Mouse (Mus musculus) erythroblast, embryonic 14.5 days (primary cell): ENCODE measurements around the gene Gpr155. TPM values are rescaled to one million over a fixed set of nuclear protein-coding genes. Genes with fewer than 3 reads are reported as not detected.

Source experiments
- H3K27me3 ChIP-seq: 2 replicates; pipeline ENCODE4 v1.6.1; 2012; ENCODE audit warnings: inconsistent platforms; ENCODE audit not compliant: control insufficient read depth
- H3K36me3 ChIP-seq: 2 replicates; pipeline ENCODE4 v1.6.1; 2012; ENCODE audit warnings: mild to moderate bottlenecking, inconsistent platforms; ENCODE audit not compliant: control insufficient read depth
- H3K4me1 ChIP-seq: 2 replicates; pipeline ENCODE4 v1.6.1; 2012; ENCODE audit warnings: inconsistent platforms; ENCODE audit not compliant: control insufficient read depth
- H3K4me3 ChIP-seq: replicated peaks from 2 replicates; pipeline ENCODE3; 2012; ENCODE audit warnings: moderate library complexity, mild to moderate bottlenecking, inconsistent platforms
- H3K9me3 ChIP-seq: 2 replicates; pipeline ENCODE4 v1.6.1; 2012; ENCODE audit warnings: low read length, inconsistent platforms, mixed read lengths; ENCODE audit not compliant: control insufficient read depth
- GATA1 ChIP-seq: IDR thresholded peaks from 2 replicates; pipeline ENCODE4 v1.6.1; 2012; ENCODE audit warnings: low read length, inconsistent platforms, mixed read lengths
- TAL1 ChIP-seq: IDR thresholded peaks from 3 replicates; pipeline ENCODE4 v1.6.1; 2012; ENCODE audit warnings: low read length, inconsistent platforms, mixed read lengths
- polyA plus RNA-seq: library from polyadenylated mRNA; stranded (reverse); fragments of >175 nt; gene quantifications from 2 replicates; pipeline ENCODE4 v1.2.3, GENCODE M21; 2012

Gene Gpr155
- polyA plus RNA-seq, 1 experiment: 0.31 TPM

DNA sequence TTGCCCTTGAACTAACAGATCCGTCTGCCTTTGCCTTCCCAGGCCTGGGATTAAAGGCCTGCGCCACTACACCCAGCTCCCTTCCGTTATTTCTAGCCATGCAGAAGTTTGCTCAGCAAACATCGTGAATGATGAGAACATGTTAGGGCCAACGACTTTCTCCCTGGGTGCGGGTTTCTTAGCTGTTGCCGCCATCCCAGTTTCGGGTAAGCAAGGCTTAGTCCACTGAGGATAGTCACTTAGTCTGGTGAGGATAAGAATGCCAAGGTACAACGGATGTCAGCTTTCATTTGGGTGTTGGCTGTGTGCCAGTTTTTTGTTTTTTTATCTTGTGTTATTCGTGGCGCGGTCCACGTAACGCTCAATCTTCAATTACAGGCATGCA lies 73.3 kb downstream of the Gpr155 start:
- no peaks in the 10 kb centered on the region for H3K9me3 ChIP-seq
- peaks cover 59% of the 10 kb centered on the region for H3K36me3 ChIP-seq
- no peaks in the 10 kb centered on the region for H3K27me3 ChIP-seq
- H3K4me1 ChIP-seq: peaks cover 46% of the 10 kb centered on the region
- peak overlapping the region; percentile 90 for H3K4me3 ChIP-seq
- TF ChIP-seq TAL1 (no peak), GATA1 (no peak)

DNA sequence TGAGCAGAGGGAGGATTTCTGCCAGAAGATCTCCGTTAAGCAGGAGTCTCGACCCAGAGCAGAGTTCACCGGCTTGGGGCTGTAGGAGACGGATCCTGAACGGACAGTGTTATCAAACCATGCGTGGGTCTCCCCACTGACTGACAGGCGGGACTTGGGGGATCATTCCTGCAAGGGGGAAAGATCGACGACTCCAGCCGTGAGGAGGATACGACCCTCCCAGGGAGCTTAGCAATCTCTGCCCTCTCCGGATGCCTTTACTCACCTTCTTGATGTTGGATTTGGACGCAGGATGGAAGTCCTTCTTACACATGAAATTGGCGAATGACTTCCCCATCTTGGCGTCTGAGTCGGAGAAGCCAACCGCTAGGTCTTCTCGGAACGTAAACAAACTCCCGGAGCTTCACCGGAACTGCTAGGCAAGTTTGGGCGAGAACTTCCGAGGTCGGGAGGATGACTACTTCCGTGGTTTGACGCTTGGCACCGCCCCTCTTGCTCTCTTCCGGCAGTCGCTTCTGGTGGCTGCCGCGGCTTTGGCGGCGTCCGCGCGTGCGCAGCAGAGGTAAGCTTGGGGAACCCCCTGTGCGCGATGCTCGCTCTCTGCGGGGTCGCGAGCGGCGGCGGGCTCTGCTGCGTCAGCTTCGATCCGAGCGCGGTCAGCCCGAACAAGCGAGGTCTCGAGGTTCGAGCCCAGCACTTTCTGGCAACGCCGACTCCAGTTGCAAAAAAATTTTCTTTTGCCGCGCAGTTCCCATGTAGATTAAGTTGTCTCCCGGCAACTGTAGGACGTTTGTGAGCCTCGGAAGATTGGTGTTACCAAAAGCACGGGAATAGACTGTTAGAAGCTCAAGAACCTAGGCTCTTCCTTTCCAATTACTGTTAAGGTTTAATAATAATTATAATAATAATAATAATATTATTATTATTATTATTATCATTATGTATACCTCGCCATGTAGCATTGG lies 73.9 kb downstream of the Gpr155 start, which contains the start of the genes Scrn3 and Cir1:
TSS of gene Scrn3 (plus strand) at position 450 of the 965 bp plus-strand sequence.
TSS of gene Cir1 (minus strand) at position 550 of the 965 bp plus-strand sequence.
- Histone ChIP-seq H3K9me3 (no peaks in the 10 kb centered on the region), H3K4me3 (peak within 1 kb of the TSS; percentile 90), H3K36me3 (peaks cover 60% of the 10 kb centered on the region), H3K27me3 (no peaks in the 10 kb centered on the region), H3K4me1 (peaks cover 45% of the 10 kb centered on the region)
- no peak for TF ChIP-seq GATA1
- TF ChIP-seq TAL1: no peak

DNA sequence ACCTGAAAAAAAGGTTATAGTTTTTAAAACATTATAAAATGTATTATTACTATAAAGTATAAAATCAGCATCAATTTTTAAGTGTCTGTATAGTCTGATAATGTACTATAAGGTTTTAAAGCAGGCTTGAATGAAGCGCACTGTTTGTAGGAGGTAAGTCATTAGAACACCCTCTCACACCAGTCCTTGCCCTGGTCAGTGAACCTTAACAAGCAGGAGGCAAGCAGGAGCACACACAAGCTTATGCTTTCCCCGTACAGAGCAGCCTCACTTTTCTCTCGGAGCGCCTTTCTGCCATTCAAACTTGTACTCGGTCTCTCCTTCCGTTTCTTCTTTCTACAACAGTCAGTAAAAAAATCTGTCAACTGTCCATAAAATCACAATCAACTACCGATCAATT lies 80.4 kb downstream of the Gpr155 start:
- peaks cover 50% of the 10 kb centered on the region for H3K4me1 ChIP-seq
- peaks cover 98% of the 10 kb centered on the region for H3K36me3 ChIP-seq
- no peaks in the 10 kb centered on the region for H3K9me3 ChIP-seq
- TF ChIP-seq TAL1: no peak
- H3K4me3 ChIP-seq: no peak overlapping the region
- no peaks in the 10 kb centered on the region for H3K27me3 ChIP-seq

DNA sequence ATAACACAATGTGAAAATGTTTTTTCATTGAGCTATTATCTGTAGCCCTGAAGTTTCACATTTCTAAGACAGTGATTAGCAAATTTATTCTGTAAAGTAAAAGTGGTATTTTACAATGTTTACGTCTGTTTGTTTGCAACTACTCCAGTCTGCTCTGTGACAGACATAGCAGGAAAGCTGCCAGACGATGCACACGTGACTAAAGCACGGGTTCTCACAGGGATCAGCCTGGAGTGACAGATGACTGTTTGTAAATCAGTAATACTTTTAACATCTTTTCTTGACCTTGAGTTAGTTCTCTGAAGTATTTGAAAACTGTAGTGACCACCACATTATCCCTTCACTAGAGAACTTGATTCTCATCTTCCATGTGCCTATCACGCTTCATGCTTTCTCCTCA lies 81.9 kb downstream of the Gpr155 start:
- H3K36me3 ChIP-seq: peaks cover 98% of the 10 kb centered on the region
- peaks cover 48% of the 10 kb centered on the region for H3K4me1 ChIP-seq
- no peaks in the 10 kb centered on the region for H3K27me3 ChIP-seq
- no peak overlapping the region for H3K4me3 ChIP-seq
- no peak for TF ChIP-seq TAL1
- TF ChIP-seq GATA1: no peak
- H3K9me3 ChIP-seq: no peaks in the 10 kb centered on the region

DNA sequence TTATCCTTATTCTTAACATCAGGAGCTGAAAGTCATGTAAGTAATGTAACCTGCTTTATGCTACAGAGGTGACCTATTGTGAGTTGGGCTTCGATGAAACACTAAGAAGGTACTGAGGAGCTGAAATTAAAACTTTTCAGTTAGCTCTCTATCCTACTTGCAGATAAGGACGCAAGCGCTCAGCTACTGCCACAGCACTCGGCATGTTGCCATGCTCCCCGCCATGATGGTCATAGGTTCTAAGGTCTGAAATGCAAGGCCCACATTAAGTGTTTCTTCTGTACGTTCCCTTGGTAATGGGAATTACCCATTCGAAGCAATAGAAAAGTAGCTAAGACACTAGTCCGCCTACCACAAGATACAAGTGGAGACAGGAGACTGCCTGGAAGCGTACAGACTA lies 83.7 kb downstream of the Gpr155 start:
- Histone ChIP-seq H3K27me3 (no peaks in the 10 kb centered on the region), H3K4me1 (peaks cover 55% of the 10 kb centered on the region), H3K36me3 (peaks cover 97% of the 10 kb centered on the region), H3K9me3 (no peaks in the 10 kb centered on the region), H3K4me3 (no peak overlapping the region)
- no peak for TF ChIP-seq GATA1
- no peak for TF ChIP-seq TAL1

DNA sequence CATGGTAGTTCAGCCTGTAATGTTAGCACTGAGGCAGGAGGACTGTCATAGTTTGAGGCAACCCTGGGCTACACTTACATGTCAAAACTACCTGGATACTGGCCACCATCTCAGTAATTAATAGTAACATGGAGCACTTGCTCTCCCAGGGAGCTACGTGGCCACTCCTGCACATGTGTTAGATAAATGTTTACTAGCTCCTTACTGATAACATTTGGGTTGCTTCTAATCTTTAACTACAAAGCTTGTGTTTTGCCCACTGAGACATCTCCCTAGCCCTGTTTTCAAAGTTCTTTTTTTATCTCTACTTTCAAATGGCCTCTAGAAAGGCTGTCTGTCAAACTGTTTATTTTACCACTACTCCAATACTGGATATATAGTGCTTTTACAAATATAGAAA lies 84.4 kb downstream of the Gpr155 start:
- peak overlapping the region; percentile 1 for H3K4me3 ChIP-seq
- H3K27me3 ChIP-seq: no peaks in the 10 kb centered on the region
- peaks cover 97% of the 10 kb centered on the region for H3K36me3 ChIP-seq
- TF ChIP-seq GATA1 (no peak), TAL1 (no peak)
- H3K9me3 ChIP-seq: no peaks in the 10 kb centered on the region
- H3K4me1 ChIP-seq: peaks cover 53% of the 10 kb centered on the region

DNA sequence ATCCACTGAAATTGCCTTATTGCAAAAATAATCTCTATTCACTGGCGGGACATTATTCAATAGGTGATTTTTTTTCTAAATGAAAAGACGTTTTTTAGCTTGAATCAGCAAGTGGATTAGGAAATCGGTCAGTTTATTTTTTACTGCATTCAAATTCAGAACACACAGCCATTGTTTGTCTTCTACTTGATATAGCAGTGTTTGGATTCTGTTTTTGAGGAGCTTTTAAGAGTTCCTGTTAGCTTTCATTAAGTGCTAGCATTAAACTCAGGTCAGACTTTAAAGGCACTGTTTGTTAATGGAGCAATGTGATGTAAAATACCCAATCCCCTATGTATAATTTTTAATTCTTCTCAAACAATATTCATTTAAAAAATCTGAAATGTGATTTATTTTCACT lies 87.5 kb downstream of the Gpr155 start:
- H3K4me1 ChIP-seq: peaks cover 63% of the 10 kb centered on the region
- no peak for TF ChIP-seq GATA1
- TF ChIP-seq TAL1: no peak
- no peaks in the 10 kb centered on the region for H3K27me3 ChIP-seq
- H3K4me3 ChIP-seq: no peak overlapping the region
- no peaks in the 10 kb centered on the region for H3K9me3 ChIP-seq
- peaks cover 96% of the 10 kb centered on the region for H3K36me3 ChIP-seq

DNA sequence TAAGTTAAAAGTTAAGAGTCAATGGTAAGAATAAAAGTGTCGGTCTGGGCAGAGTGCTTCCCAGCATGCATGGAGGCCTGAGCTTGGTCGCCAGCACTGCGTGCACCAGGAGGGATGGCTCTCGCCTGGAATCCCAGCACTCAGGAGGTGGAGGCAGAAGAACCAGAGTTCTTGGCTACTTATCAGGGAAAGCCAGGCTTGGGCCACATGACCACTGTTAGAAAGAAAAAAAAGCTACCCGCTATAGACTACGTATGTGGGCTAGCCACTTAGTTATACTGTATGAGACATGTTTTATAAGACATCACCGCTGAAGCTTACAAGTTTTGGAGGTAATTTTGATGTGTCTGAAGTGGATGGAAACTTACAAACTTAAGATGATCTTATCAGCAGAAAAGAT lies 88.2 kb downstream of the Gpr155 start:
- H3K36me3 ChIP-seq: peaks cover 96% of the 10 kb centered on the region
- H3K4me3 ChIP-seq: no peak overlapping the region
- H3K9me3 ChIP-seq: no peaks in the 10 kb centered on the region
- peaks cover 58% of the 10 kb centered on the region for H3K4me1 ChIP-seq
- no peak for TF ChIP-seq TAL1
- TF ChIP-seq GATA1: no peak
- H3K27me3 ChIP-seq: no peaks in the 10 kb centered on the region

DNA sequence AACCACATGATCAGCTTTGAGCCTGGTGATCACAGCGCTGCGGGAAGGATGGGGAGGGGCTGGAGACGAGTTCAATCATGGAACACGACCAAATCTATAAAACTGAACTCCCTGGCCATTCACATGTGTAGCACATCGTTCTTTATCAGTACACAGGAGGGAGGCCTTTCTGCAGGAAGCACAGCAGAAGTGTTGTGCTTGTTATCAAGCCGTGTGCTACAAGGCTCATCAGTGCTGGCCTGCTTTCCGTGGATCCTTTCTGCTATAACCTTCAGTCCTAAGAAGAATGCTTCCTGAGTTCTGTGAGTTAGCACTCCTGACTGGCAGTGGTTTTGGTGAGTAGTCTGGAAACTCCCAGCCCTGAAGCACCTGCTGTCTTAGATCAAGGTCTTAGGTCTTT lies 91.3 kb downstream of the Gpr155 start:
- no peak for TF ChIP-seq GATA1
- no peak for TF ChIP-seq TAL1
- Histone ChIP-seq H3K4me1 (peaks cover 33% of the 10 kb centered on the region), H3K27me3 (no peaks in the 10 kb centered on the region), H3K4me3 (no peak overlapping the region), H3K36me3 (peaks cover 98% of the 10 kb centered on the region), H3K9me3 (no peaks in the 10 kb centered on the region)

Other genes starting within 250 kb of the Gpr155 start
- gene Ola1, start 167.6 kb downstream of the Gpr155 start, polyA plus RNA-seq: 2.8 and 3.4 TPM in 2 replicates
- not detected in 2 replicates for gene Sp9, start 114.6 kb downstream of the Gpr155 start, polyA plus RNA-seq
- gene Scrn3, start 74.0 kb downstream of the Gpr155 start, polyA plus RNA-seq: 0.56 and 1.1 TPM in 2 replicates
- gene Cir1, start 73.9 kb downstream of the Gpr155 start, polyA plus RNA-seq: 9.0 and 9.7 TPM in 2 replicates
- gene Wipf1, start 143.2 kb upstream of the Gpr155 start, polyA plus RNA-seq: 1.1 and 1.7 TPM in 2 replicates
- gene Chrna1, start 193.8 kb upstream of the Gpr155 start, polyA plus RNA-seq: not detected in 2 replicates